Mouse (Mus musculus) bone marrow, adult 2 months (tissue): ENCODE data around the gene Farsb.
A peak's percentile ranks its signal among the peaks of the same experiment; 100 is the strongest.

ENCODE experiments used
- CTCF ChIP-seq: fragments of 200-500 bp; IDR thresholded peaks from 2 replicates; pipeline ENCODE4 v1.5.1; 2011; ENCODE audit warnings: low read length, control low read depth; ENCODE audit not compliant: control insufficient read depth, insufficient read depth
- POLR2A ChIP-seq: fragments of 200-500 bp; IDR thresholded peaks from 2 replicates; pipeline ENCODE4 v1.6.1; 2011; ENCODE audit warnings: low read depth, mild to moderate bottlenecking, control low read depth, low read length, borderline replicate concordance; ENCODE audit not compliant: control insufficient read depth

DNA sequence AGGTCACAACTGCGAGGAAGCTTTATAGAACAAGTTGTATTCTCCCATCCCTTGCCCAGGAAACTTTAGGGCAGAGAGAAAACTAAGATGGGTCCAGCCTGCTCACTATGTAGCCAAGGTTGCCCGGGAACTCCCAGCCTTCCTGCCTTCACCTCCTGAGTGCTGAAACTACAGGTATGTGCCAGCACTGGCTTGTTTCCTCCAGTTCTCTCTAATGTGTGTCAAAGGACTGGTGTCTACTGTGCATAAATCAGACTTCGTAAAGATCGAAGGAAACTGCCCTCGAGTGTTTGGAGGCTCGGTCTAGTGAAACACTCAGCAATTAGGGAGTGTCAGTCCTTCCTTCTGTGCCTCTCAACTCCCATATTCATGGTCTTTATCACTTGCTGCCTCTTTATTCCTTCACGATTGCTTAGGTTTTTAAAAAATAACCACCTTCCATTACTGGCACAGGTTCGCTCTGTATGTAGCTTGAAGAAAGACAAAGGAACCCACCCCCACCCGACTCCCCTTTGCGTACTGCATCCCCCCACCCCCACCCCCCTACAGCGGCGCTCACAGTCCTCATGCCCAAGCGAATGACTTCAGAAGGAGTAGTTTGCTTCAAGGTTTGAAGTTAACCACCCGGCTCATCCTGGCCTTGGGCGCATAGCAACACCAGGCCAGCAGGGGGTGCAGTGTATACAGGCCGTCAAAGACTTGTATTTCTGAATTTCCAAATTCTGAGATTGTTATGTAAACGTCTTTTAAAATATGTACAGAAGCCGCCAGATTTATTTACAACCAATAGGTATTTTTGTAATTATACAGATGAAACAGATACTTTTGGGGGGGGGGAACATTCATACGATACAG lies 47.8 kb upstream of the Farsb start:
- TF ChIP-seq CTCF = peak; percentile 75
- TF ChIP-seq POLR2A = no peak
